Mouse (Mus musculus) testis, postnatal 14 days (tissue): Measurements from ENCODE around the gene Mlec.
A peak's percentile ranks its signal among the peaks of the same experiment; 100 is the strongest.

Experiments used
- DNase-seq: peaks from one replicate; pipeline ENCODE4 v3.0.0; 2021; ENCODE audit warnings: low spot score

Gene Mlec

DNA sequence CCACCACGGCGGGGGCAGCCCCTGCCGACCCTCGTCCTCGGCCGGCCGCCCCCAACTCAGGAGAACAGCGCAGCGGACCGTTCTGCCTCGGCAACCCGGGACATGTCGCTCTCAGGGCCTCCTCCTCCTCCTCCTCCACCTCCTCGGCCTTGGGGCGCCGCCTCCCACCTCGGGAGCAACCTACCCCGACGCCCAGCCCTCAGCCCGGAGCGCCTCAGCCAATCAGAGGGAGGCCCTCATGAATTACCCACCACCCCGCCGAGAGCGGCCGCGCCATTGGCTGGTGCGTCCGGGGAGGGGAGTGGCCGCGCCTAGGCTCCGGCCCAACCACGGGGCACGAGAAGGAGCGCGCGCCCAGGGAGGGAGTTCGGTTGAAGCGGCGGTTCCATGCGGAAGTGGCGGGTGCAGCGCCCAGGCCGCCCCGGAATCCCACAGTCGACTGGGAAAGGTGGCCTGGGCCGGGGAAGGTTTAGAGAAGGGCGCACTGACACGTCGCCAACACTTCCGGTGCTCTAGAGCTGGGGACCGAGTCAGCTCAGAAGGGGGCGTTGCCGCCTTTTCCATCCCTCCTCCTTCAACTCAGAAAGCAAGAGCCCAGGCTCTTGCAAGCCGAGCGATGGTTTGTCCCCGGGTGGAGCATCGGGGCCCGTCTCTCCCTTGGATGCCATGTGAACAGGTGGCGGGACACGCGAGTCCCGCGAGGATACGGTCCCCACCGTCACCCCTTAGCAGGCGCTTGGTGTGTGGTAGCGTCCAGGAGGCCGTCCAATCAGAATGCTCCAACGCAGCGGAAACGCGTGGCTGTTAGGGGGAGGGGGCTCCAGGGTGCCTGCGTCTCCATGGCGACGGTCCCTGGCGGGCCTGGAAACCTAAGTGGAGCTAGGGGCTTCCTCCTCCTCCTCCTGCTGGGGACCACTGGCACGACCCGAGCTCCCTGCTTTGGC lies at the start of gene Mlec:
TSS of gene Mlec (minus strand) at position 140 of the 944 bp plus-strand sequence.
- peak; percentile 99 for DNase-seq

DNA sequence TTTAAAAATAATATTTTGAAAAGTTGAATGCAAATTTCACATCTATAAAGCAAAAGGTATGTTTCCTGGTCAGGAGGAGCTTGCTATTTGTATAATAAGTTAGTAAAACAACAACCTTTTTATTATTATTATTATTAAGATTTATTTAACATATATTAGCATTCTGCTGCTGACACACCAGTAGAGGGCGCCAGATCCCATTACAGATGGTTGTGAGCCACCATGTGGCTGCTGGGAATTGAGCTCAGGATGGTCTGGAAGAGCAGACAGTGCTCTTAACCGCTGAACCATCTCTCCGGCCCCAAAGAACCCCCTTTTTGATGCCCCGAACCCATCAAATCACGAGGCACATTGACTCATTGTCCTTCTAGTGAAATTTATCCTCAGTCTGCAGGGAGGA lies 49.3 kb upstream of the Mlec start:
- DNase-seq: no peak

DNA sequence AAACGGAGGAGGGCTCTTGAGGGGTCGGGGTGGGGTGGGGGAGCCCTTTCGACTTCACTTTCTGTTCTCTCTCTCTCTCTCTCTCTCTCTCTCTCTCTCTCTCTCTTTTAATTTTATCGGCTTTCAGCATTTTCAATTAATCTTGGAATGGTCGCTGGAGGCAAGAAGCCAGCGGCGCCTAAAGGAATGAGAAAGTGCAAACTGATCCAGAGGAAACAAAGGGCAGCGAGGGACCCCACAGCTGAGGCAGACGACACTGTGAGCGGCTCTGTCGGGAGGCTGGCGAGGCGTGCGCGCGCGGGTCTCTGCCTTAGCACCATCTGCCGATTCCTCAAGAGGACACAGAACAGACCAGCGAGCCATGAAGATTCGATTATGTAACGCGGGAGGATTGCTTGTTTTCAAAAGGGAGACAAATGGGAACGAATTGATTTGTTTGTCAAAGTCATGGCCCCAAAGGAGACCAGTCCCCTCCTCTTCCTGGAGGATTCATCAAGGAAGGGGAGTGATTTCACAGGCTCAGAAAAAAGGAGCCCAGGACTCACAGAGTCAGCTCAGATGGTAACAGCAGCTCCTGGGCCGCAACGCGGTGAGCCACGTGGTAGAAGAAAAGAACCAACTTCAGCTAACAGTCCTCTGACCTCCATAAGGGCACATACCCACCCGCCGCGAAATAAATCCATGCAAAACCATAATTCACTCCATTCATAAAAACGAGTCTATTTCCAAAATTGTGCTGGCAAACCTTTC lies 46.8 kb upstream of the Mlec start:
- no peak for DNase-seq

DNA sequence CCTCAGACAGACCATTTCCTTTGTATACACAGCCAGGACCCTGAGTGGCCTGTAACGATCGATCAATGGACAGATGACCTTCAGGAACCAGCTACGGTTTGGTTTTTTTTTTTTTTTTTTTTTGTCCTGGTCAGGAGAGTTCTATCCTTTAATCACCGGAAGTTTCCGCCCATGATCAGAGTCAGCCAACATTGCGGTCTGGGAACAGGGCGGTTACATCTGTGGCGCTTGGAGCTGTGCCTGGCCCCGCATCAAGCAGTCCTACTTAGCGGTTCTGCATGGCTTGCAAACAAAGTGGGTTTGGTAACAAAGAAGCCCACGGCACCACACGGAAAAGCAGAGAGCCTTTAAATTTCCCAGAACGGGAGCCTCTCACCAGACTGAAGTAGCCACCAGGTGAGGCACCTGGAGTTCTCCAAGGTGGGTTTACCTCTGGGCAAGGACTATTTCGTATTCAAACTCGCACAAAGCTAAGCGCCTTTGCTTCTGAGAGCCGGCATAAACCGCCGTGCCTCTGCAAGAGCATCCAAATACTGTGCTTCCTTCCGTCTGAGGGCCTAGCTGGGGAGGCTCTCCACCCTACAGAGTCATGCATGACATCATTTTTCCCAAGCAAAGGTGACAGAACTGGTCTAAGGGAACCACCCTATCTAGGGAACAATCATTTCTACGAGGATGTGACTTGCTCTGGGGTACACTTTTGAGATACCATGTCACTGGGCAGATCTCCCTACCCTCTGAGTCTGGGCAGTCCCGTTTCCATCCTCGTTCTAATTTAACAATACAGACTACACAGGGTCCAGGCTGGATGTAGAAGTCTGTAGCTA lies 46.0 kb upstream of the Mlec start:
- no peak for DNase-seq

DNA sequence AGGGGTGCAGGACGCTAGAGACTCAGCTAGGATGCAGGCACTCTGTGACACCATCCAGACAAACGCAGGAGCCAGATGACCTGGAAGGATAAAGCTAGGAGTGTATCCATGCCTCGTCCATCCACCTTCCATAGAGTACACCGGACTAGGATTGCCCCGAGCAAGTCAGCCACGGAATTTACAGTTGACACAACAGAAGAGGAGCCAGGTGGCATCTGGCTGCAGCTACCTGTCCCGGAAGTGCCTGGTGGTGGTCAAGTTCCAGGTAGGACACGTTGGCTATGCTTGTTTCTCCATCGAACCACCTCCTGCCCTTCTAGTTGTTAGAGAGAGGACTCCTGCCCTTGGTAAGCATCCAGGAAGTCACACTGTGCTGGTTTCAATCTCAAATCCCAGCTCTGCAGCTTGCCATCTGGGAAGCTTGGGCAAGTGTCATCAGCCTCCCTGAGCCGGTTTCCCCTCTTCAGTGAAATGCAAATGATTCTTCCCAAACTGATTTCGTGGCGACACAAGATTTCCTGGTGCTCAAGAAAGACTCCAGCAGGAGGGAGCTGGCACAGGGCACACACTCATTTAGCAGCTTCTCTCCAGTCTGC lies 36.7 kb upstream of the Mlec start:
- no peak for DNase-seq

DNA sequence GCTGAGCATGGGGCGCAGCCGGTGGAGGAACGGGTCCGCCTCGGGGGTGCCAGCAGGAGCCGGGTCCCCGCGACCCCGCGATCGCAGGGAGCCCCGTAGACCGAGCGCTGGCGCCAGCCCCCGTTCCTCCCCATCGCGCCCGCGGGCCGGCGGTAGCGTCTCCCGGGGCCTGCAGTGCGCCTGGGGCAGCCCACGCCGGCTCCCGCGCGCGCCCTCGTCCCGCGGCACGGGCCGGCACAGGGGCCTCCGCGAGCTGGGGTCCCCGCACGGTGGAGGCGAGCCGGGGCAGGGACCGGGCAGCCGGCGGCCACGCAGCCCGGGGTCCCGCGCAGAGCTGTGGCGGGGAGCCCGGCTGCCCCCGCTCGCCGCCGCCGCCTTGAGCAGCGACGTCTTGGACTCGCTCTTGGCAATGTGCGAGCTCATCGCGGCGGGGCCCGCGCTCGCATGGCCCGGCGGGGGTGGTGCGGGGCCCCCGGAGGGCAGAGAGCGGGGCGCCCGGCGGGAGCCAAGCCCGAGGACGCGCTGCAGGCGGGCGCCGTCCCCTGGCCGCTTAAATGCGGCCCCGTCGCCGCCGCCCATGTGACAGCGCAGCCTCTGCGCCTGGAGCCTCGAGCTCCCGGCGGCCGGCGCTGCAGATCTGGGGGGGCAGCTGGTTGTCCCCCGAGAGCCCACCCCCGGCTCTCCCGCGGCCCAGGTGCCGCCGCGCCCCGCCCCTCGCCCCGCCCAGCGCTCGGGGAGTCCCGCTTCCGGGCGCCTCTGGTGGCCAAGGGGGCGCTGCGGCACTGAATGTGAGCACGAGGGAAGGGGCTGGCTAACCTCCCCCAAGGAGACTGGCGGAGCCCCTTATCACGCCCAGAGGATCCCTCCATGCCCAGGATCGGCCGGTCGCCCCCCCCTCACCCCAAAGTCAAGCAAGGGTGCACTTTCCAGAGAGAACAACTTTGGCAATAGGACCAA lies 36.0 kb upstream of the Mlec start, which contains the start of gene Cabp1:
TSS of gene Cabp1 (minus strand) at position 713 of the 957 bp plus-strand sequence.
- DNase-seq: no peak

DNA sequence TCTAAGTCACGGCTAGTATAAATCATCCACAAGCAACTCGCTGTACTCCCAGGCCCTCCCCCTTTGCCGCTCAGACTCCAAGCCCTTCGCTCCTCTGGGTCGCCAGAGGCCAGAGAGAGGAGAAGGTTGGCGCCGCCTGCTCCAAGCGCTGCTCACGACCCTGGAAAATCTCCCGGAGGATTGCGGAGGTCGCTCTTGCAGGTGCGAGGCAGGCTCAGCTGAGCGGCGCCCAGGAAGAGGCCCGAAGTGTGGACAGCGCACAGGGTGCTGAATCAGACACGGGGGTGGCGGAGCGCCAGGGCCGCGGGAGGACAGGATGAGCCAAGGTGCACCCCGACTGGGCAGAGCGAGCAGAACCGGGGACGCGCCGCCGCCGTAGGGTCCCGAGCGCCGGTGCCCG lies 35.2 kb upstream of the Mlec start:
- peak; percentile 66 for DNase-seq

DNA sequence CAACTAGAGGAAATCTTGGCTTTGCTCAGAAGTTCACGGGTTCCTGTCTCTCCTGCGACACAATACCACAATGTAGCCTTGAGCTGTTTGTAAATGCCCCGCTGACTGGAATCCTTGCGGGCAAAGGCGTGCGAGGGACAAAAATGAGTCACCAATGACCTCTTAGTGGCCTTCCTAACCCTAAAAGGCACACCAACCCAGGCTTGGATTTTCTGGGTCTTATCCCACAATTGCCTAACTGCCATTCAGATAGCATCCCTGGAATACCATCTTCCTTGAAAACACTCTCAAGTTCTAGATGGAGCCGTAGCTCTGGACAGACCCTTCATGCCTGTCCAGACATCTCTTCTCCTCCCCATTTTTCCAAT lies 34.8 kb upstream of the Mlec start:
- DNase-seq: no peak

DNA sequence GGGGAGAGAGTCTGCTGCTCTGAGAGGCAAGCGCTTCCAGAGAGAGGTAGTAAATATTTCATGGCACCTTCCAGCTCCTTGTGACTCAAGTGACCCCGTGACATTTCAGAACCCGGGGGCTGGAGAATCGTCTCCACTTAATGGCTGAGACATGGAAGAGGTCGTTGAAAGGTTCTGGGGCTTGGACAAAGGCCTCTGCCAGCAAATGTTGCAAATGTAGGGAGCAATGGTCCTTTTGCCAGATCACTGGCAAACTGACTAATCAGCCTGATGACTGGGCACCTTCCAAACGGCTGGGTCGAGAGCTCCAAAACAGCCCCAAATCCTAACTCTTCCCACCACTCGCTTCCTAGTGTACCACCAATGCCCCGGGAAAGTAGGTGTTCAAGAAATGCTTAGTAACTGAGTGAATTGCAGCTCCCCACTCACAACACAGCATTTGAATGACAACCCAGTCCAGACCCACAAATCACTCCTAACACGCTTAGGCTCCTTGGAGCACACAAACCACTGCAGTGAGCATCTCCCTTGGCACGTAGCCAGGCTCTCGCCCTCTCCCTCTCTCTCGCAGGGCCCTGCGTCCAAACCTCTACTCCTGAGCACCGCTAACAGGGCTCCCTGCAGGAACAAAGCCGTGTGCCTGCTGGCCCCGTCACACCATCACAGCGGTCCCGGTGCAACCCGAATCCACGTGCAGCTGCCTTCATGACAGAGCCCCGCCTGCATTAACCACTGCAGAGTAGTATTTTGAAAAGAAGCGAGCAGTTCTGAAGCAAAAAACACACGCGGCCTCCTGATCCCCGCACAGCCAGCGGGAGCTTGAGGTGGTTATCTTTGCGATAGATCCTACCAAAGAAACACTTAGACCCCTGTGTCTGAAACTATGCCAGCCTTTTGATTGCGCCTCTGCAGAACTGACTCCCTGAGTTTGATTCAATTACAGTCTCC lies 34.2 kb upstream of the Mlec start:
- DNase-seq: peak; percentile 50

DNA sequence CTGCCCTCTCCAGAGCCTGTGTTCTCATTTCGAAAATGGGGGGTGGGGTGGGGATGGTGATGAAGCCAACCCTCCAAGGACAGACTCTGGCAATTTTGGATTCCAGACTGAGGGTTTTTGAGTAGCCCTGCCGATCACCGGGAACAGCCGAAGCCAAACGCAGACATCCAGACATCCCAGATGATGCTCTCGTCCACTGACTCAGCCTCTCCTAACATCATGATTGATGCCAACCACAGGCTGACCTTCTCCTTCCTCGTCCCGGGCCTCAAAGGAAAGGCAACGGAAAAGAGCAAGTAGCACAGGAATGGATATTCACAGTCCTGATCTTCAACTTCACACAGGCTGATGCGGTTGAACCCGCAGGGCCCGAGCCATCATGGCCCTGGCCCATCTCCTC lies 32.1 kb upstream of the Mlec start:
- DNase-seq: no peak

DNA sequence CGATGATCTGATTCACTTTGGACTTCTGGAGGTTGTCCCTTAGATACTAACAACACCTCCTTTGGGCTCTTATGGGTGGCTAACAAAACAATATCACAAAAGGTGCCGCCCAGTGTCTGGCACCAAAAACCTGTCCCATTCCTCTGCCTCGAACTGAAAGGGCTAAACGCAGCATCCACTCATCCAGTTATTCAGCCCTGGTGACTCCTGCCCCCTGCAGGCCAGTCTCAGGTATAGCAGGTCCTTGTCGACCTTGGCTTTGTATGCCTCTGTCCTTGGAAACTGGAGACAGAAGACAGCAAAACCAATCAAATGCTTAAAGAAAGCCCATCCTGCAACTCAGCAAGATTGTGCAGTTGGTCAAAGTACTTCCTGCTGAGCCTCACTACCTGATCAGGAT lies 30.8 kb upstream of the Mlec start:
- DNase-seq: no peak

DNA sequence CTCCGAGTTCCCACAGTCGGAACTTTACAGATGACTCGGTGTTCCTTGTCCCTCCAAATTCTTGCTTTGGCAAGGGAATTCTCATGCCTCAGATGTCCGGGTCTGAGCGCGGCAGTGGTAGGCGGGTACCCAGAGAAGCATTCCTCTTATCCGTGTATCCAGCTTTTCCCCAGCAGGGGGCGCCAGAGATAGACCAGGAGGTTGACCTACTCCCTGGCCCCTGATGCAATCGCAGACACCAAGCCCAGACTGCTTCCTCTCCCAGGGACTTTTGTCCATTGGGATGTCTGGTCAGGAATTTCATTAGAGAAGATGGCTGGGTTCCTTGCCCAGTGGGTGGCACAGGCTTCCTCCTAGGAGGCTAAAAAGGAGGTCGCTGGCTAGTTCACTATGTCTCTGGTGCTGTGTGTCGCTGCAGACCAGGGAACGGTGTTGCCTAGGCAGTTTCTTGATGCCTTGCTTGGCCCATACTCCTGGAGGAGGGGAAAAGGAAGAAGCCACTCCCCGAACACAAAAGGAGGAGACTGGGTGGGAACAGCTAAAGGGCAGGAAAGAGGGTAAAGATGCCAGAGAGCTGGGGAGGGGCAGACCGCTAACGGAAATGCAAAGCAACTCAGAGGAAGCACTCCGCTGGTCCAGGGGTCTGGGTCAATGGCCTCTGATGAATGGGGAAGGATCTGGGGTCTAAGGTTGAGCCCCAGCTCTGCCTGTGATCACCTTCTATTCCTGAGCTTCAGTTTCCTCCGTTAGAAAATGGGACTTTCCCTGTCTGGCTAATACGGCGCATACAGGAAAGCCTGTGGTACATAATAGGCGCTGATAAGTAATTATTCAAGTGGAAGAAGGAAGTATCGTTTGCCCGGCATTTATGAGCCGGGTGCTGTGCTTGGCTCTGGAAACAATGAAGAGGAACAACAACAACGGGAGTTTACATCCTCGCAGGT lies 29.5 kb upstream of the Mlec start:
- DNase-seq: peak; percentile 89

DNA sequence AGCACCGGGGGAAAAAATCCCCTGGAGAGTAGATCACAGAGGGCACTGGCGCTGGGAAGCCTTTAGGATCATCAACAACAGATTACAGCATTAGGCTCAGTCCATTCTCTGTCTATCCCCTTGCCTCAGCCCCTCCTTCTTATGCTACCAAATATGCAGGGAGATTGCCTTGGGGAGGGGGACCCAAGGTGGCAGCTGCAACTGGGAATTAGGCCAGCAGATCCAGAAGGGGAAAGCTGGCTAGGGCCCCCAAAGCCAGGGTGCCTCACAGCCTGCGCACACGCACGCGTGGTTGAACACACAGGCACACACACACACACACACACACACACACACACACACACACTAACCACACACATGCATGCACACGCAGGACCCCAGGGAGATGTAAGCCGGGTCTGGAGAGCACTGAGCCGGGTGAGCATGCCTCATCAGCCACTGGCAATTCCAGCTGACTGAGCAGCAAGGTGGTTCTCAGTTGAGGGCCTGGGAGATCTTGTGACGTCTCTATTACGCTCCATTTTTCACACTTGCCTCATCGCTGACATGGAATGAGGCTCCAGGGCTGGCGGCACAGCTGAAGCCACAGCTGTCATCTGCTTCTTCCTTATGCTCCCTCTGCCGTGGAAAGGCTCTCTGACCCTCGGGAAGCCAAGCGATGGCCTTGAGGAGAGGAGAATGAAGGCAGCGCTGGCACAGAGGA lies 28.5 kb upstream of the Mlec start:
- DNase-seq: no peak

DNA sequence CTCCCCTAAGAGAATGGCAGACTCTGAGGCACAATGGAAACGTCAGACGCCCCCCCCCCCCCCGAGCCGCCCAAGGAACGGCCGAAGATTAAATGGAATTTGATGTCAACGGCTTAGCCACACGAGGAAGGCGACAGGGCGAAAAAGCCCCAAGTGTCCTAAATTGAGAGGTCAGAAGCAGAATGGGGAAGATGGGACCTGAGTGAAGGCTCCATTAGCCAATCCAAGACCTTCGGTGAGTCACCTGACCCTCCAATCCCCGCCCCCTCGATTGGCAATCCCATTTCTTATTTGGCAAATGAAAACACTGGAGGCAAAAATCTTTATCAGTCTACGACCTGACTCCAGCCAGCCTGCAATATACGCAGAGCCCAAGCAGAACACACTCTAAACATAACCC lies 26.7 kb upstream of the Mlec start:
- DNase-seq: peak; percentile 77

DNA sequence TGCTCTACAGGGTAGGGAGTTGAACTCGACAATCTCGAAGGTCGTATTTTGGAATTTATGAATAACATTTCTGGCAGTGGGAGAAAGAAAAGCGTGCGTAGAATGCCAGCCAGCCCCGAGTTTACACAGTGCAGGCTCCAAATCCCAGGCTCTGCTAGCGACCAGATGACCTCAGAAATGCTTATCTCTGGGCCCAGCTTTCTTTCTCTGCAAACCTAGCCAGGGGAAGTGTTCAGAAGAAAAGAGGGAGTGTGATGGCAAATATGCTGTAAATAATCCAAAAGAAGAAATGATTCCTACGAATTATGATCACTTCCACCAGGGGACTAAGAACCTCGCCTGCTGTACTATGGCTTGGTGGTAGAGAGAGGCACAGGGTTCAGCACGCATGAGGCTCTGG lies 25.5 kb upstream of the Mlec start:
- DNase-seq: no peak

DNA sequence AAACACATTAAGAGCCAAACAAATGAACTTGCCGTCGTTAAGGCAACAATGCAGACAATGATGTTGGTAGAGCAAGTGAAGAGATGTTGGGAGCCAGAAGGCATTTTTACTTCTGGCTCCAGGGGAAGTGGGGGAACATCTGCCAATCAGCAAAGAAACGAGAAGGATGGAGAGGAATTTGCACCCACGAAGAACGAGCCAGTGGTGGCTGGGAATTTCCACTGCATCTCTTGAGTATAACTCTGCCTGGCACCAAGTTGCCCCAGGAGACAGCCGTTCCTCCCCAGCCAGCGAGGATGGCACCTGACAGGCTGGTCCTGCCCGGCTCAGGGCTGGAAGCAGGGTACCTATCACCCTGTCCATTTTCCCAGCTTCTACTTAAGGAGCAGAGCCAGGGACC lies 24.9 kb upstream of the Mlec start:
- no peak for DNase-seq

DNA sequence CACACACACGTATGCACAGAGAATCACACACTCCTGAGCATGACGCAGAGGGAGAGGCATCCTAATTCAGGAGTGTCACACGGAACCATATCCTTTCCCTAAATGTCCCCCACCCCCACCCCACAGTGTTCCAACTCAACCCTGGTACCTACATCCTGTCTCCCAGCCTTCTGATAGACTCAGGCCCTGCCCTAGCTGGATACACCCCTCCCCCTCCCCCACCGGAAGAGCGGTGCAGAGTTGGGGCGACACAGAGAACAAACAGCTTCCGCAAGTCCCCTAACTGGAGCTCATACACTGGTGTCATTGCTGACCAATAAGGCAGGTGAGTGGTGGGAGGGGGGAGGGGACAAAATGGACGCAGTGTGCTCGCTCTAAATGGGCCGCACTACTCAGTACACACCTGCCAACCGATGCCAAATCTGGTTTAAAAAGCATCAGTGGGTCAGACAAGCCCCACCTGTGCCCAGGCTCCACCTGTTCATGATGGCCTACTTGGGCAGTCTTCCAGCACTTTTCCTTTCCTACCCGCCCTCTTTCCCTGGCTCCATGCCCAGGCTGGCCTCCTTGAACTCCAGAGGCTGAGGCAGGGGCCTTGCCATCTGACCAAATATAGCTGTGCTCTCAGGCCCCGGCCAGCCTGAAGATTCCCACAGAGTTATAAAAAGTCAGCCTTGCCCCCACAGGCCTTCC lies 23.4 kb upstream of the Mlec start:
- peak; percentile 51 for DNase-seq
